Mouse (Mus musculus): Measurements from ENCODE around the gene Cp. TPM values are rescaled to one million over a fixed set of nuclear protein-coding genes. Genes with fewer than 3 reads are reported as not detected.
"Not testable (repeated sequence)": the region's sequence is repeated elsewhere in the genome, so short reads cannot be mapped to it uniquely, and the experiment has no call there.

Cp gene
- total RNA-seq (2022) = 10 to 100 TPM; 29.5 to 59.0 (median 36.5) TPM

DNA sequence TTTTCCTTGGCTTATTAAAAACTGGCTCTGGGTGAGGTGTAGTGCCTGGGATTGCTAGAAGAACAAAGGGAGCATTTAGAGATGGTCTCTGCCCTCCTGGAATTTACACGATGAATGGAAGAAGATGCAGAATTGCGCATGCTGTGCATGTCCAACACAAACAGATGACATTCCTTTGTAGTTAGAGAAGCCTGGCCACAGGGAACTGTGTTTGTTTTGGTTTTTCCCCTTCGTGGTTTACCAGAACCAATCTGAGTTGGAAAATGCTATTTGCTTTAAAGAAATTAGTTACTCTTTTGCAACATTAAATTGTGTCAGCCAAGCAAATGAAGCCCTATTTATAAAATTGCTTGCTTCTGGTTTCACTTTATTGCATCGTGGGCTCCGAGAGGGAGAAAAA is at the start of gene Cp:
TSS of gene Cp (plus strand) at position 170 of the 400 bp plus-strand sequence.
- DNase-seq (ENCODE audit: low spot score) = no peak

DNA sequence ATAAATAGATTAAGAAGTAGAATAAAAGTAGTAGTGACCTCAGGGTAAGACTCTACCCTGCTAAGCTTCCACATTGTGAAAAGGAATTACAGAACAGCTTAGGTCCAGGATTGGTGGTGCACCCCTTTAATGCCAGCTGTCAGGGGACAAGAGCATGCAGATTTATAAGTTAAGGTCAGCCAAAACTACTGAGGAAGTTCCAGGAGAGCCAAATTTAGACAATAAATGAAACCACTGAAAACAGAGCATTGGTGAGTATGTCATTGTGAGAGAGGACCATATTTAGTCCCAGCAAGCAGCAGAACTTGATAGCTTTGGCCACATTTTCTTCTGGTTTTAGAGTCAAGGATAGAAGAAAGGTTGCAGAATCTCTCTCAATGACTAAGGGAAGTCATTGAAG is 8.3 kb upstream of the Cp start:
- DNase-seq (ENCODE audit: low spot score) = no peak

- not testable (repeated sequence) for DNase-seq (ENCODE audit: low spot score)
Observed at GRCm38 (mm10) chr3:19949401-19949800, 7.5 kb upstream of the Cp start.

DNA sequence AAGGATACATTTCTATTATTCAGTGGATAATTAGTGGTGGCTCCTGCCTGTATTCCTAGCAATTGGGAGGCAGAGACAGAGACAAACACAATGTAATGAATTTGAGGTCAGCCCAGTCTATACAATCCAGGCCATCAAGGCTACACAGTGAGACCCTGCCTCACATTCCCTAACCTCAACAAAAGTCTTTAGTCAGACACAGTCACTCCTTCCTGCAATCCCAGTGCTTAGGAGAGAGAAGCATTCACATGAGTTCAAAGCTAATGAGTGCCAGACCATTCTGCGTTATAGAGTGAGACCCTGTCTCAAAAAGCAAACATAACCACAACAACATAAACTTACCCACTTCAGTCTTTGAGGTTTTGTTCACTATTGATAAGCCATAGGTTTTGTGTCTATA is 3.4 kb upstream of the Cp start:
- DNase-seq (ENCODE audit: low spot score) = no peak

DNA sequence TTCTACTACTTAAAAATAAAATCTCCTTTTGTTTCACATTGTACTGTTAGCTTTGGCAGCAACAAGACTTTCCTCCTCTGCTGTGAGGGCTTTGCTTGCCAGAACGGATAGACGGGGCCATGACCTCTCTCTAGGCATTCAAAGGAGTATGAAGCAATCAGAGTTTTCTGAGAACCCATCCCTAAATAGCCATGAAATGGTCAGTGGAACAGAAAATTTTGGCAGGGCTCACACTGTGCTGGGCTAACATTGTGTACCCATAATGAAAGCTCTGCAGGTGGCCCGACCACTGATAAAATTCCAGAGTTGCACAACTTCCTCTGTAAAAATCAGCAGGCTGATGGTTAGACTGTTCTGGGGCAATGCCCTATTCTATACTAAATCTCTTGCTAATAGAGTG is 3.0 kb upstream of the Cp start:
- peak; percentile 93 for DNase-seq (ENCODE audit: low spot score)

GRCm38 (mm10) chr3:19958031-19958430 is 1.2 kb downstream of the Cp start:
- DNase-seq (ENCODE audit: low spot score) = no peak

GRCm38 (mm10) chr3:19958983-19959382 is 2.1 kb downstream of the Cp start:
- DNase-seq (ENCODE audit: low spot score) = no peak

GRCm38 (mm10) chr3:19960570-19961114 is 3.8 kb downstream of the Cp start:
- no peak for DNase-seq (ENCODE audit: low spot score)

DNA sequence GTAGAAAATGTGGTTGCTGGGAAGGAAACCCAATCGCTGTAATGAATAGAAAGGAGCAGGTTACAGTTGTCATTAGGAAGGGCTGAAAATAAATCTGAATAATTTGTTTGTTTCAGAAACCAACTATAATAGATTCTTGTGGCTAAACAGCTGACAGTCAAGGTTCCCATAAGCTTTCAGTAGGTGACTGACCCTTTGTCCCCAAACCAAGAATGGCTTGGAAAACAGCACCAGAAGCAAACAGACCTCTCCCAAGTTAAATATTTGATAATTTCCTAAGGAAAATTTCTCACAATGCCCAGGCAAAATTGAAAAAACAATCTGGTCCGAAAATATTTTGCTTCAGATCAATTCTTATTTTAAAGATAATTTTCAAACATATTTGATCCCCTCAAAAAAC is 4.5 kb downstream of the Cp start:
- no peak for DNase-seq (ENCODE audit: low spot score)

DNA sequence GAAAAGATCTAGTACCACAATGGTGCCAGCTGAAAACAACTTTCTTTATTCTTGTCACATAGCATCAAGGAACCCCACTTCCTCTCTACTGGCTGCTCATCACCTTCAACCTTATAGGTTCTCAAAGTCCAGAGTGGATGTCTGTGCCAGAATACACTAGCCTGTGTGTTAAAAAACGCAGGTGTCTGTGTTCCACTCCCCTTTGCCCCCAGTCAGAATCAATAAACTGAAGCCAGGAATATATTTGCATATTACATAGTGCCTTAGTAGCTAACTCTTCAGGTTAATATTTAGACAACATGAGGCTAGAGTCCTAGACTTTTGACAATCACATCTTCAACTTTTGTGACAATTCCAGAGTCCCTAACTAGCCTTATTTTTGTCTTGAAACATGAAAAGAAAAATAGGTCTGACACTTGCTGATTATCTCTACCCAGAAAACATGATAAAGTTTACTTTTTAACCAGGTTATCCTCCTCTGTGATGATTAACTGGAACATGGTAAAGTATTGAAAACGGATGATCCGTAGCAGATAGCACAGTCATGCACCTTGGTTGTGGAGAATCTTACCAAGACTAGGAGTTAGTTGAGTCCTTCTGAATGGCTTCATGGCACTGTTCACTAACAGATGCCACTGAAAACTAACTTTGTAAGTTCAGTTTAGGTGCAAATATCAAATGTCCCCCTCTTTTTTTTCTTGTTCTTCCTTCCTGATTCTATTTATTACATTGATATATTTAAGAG is 6.1 kb downstream of the Cp start:
- DNase-seq (ENCODE audit: low spot score) = no peak

- no peak for DNase-seq (ENCODE audit: low spot score)
Observed at GRCm38 (mm10) chr3:19964625-19965188, 7.9 kb downstream of the Cp start.

GRCm38 (mm10) chr3:19965239-19965638 is 8.4 kb downstream of the Cp start:
- no peak for DNase-seq (ENCODE audit: low spot score)

DNA sequence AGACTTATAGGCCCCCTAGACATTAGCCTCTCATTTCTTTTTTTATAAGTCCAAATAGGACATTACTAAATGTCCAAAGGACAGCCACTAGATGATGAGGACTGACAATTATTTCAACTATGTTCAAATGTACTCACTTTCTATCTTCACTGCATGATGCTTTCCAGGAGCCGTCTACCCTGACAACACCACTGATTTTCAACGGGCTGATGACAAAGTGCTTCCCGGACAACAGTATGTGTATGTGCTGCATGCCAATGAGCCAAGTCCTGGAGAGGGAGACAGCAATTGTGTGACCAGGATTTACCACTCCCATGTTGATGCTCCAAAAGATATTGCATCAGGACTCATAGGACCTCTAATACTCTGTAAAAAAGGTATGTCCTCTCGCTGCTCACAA is 9.2 kb downstream of the Cp start:
- no peak for DNase-seq (ENCODE audit: low spot score)

DNA sequence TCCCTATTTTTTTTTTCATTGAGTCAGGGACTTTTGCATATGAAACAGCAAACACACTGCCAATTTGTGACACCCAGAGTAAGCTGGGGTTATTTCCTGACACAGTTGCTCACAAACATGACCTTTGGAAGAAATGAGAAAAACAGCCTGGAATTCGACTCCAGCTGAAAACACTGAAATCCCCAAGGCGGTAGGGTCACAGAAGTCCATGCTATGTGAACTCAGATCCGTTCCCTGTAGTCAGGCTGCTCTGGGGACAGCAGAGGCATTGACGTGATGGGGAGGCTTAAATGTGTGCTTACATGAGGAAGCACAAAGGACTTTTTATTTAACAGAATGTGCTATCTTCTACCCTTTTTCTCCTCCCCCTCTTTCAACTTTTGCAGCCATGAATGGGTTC is 21.6 kb downstream of the Cp start:
- DNase-seq (ENCODE audit: low spot score) = peak; percentile 68

DNA sequence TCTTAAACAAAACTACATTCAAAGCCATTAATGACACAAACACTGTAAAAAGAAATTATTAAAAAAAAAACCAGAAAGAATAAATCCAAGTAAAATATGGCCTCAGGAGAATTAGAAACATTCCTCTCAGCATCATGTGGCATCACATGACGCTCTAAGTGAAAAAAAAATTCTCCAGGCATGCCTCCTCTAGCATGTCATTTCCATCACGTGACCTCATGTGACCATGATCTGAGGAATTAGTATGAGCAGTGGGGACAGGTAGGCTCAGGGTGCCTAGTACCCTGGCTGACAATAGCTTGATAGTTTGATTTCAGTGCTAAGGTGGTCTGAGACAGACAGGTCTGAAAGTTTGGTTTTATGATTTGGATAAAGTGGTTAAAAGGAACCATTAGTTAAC is 24.3 kb downstream of the Cp start:
- DNase-seq (ENCODE audit: low spot score) = no peak

DNA sequence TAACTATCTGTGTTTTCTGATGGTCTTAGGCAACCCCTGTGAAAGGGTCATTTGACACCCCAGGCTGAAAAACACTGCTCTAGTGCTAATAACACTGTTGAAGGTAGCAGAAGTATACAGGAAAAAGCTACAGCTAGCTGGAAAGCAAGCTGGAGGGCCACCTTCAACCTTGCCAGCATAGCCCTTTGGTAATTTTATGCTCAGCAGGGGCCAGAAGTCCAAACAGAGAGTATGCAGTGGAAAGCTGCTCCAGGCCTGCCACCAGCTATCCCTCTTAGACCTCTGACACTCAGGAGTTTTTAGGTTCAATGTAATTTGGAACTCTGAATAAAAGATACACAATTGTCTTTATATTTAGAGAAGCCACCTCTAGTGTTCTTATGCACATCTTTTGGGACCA is 26.0 kb downstream of the Cp start:
- no peak for DNase-seq (ENCODE audit: low spot score)

GRCm38 (mm10) chr3:19986123-19986522 is 29.3 kb downstream of the Cp start:
- DNase-seq (ENCODE audit: low spot score) = no peak

GRCm38 (mm10) chr3:19990031-19990430 is 33.2 kb downstream of the Cp start:
- no peak for DNase-seq (ENCODE audit: low spot score)

DNA sequence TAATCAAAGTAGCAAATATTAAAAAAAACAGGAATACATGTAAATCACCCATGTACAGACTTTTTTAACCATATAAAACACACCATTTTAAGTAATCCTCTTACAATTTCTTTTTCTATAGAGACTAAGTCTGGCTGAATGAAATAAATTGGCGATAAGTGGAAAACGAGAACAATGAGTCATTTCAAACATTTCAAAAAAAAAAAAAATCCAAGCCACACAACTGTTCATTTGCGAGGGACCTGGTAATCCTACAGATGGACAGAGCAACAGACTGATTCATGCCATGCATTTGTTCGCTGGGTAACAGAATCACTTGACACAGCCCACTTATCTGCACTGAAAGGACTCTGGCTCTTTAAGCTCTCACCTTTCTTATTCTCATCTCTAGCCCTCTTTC is 35.5 kb downstream of the Cp start:
- no peak for DNase-seq (ENCODE audit: low spot score)

- no peak for DNase-seq (ENCODE audit: low spot score)
Observed at GRCm38 (mm10) chr3:19999551-19999950, 42.7 kb downstream of the Cp start.

GRCm38 (mm10) chr3:20000806-20001205 is 44.0 kb downstream of the Cp start:
- DNase-seq (ENCODE audit: low spot score) = no peak

GRCm38 (mm10) chr3:20002786-20003185 is 45.9 kb downstream of the Cp start:
- peak; percentile 29 for DNase-seq (ENCODE audit: low spot score)

DNA sequence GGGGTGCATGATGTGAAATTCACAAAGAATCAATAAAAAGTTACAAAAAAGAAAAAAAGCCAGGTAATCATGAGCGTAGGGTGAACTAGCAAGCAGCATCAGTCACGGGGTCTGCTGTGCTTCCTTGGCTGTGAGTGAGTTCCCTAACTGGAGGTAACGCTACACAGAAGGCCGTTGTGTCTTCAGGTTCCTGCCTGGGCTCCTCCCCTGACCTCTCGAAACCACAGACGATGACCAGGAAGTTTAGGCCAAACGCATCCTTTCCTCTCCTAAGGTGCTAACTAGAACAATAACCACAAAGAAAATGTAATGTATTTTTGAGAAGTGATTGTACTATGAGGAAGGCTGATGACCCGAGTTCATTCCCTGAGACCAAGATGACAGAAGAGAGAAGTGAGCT is 47.6 kb downstream of the Cp start:
- DNase-seq (ENCODE audit: low spot score) = no peak
